Mouse (Mus musculus): ENCODE data around the gene Hk2. TPM values are rescaled to one million over a fixed set of nuclear protein-coding genes. Genes with fewer than 3 reads are reported as not detected.

Gene Hk2
- total and polyA plus RNA-seq, 2 experiments from 2014 or later = 2.2 to 3.9 TPM

DNA sequence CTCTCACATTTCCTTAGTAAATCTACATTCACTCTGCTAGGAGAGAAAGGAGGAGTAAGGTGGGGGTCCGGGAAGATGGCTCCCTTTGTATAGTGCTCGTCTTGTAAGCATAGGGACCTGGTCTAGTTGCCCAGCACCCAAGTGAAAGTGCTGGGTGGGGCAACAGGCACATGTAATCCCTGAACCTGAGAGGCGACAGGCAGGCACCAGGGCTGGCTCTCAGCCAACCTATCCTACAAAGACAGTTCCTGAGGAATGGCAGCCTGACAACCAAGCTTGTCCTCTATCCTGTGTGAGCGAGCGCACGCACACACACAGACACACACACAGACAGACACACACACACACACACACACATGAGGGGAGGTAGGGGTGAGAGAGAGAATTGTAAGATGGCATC lies 32.2 kb upstream of the Hk2 start:
- Histone ChIP-seq H3K9me3 (ENCODE audit: low read length) (no peaks in the 10 kb centered on the region), H3K4me1 (ENCODE audit: insufficient read depth, low read length) (no peaks in the 10 kb centered on the region), H3K36me3 (ENCODE audit: insufficient read depth, low read length) (no peaks in the 10 kb centered on the region), H3K4me2 (ENCODE audit: low read depth, low read length, poor library complexity, severe bottlenecking) (no peak overlapping the region), H3K9ac (replicated peaks; ENCODE audit: low read length, poor library complexity, severe bottlenecking) (no peak overlapping the region), H3K27ac (ENCODE audit: low read depth, low read length) (no peak overlapping the region), H3K27me3 (ENCODE audit: insufficient read depth, low read length) (no peaks in the 10 kb centered on the region), H3K4me3 (ENCODE audit: low read depth, low read length) (no peak overlapping the region)
- TF ChIP-seq CTCF (IDR thresholded peaks at IDR 0.05) = no peak
- no peak for DNase-seq (ENCODE audit: low spot score)
- ATAC-seq (ENCODE audit: low FRiP score) = no peak
- 72% methylated on average over 6 of the region's 6 CpGs for WGBS

DNA sequence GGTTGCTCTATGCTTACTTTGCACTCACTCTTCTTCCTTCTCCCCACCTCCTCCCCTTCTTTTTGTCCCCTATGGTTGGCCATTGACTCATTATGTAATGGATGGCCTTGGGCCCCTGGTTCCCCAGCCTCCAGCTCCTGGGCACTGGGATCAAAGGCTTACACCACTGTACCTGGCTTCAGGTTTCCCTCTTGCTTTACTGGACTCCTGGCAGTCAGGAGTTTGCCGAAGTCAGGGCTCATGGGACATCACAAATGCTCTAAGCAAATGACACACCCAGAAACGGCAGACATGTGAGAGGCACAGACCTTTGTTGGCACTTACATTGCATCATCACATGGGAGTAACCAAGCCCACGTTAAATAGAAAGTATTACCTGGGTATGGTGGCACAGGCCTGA lies 31.6 kb upstream of the Hk2 start:
- H3K9ac ChIP-seq (replicated peaks; ENCODE audit: low read length, poor library complexity, severe bottlenecking) = no peak overlapping the region
- 81% methylated on average over 3 of the region's 3 CpGs for WGBS
- no peak overlapping the region for H3K4me2 ChIP-seq (ENCODE audit: low read depth, low read length, poor library complexity, severe bottlenecking)
- H3K9me3 ChIP-seq (ENCODE audit: low read length) = no peaks in the 10 kb centered on the region
- H3K27ac ChIP-seq (ENCODE audit: low read depth, low read length) = no peak overlapping the region
- H3K4me3 ChIP-seq (ENCODE audit: low read depth, low read length) = no peak overlapping the region
- no peaks in the 10 kb centered on the region for H3K27me3 ChIP-seq (ENCODE audit: insufficient read depth, low read length)
- ATAC-seq (ENCODE audit: low FRiP score) (no peak), DNase-seq (ENCODE audit: low spot score) (no peak)
- no peaks in the 10 kb centered on the region for H3K36me3 ChIP-seq (ENCODE audit: insufficient read depth, low read length)
- no peak for TF ChIP-seq CTCF (IDR thresholded peaks at IDR 0.05)
- H3K4me1 ChIP-seq (ENCODE audit: insufficient read depth, low read length) = no peaks in the 10 kb centered on the region

GRCm38 (mm10) chr6:82804984-82805383 lies 30.7 kb upstream of the Hk2 start:
- no peak for TF ChIP-seq CTCF (IDR thresholded peaks at IDR 0.05)
- no peak for DNase-seq (ENCODE audit: low spot score)

DNA sequence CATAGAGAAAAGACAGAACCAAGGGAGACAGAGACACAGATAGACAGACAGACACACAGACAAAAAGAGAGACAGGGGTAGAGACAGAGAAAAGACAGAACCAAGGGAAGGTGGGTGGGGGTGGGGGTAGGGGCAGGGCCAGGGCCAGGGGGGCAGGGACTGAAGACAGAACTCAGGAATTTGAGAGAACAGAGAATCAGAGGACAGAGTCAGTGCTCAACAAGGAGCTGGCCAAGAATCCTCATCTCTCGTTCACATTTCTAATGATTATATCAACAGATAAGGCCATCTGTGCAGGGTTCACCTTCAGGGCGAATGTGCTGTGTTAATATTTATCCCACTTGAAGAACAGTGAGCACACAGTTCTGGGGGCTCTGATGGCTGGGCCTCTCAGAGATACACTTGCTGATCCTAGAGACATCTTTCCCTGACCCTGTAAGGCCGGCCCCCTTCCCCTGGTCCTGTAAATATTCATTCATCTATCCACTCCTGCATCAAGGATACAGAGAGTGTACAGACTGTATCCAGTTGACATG lies 24.0 kb upstream of the Hk2 start:
- Histone ChIP-seq H3K4me3 (ENCODE audit: low read depth, low read length) (no peak overlapping the region), H3K27me3 (ENCODE audit: insufficient read depth, low read length) (no peaks in the 10 kb centered on the region), H3K9me3 (ENCODE audit: low read length) (no peaks in the 10 kb centered on the region), H3K36me3 (ENCODE audit: insufficient read depth, low read length) (no peaks in the 10 kb centered on the region), H3K9ac (replicated peaks; ENCODE audit: low read length, poor library complexity, severe bottlenecking) (no peak overlapping the region), H3K4me1 (ENCODE audit: insufficient read depth, low read length) (no peaks in the 10 kb centered on the region), H3K27ac (ENCODE audit: low read depth, low read length) (no peak overlapping the region), H3K4me2 (ENCODE audit: low read depth, low read length, poor library complexity, severe bottlenecking) (no peak overlapping the region)
- 66% methylated on average over 3 of the region's 3 CpGs for WGBS
- TF ChIP-seq CTCF (IDR thresholded peaks at IDR 0.05) = no peak
- no peak for ATAC-seq (ENCODE audit: low FRiP score)
- DNase-seq (ENCODE audit: low spot score) = no peak

More at GRCm38 (mm10) chr6:82804984-82805383, 30.7 kb upstream of the Hk2 start:
- H3K4me1 ChIP-seq (ENCODE audit: insufficient read depth, low read length) = no peaks in the 10 kb centered on the region
- no peak overlapping the region for H3K27ac ChIP-seq (ENCODE audit: low read depth, low read length)
- H3K4me3 ChIP-seq (ENCODE audit: low read depth, low read length) = no peak overlapping the region
- WGBS = 82% methylated on average over 3 of the region's 3 CpGs
- H3K4me2 ChIP-seq (ENCODE audit: low read depth, low read length, poor library complexity, severe bottlenecking) = no peak overlapping the region
- H3K9me3 ChIP-seq (ENCODE audit: low read length) = no peaks in the 10 kb centered on the region
- no peak for ATAC-seq (ENCODE audit: low FRiP score)
- H3K27me3 ChIP-seq (ENCODE audit: insufficient read depth, low read length) = no peaks in the 10 kb centered on the region
- H3K36me3 ChIP-seq (ENCODE audit: insufficient read depth, low read length) = no peaks in the 10 kb centered on the region
- H3K9ac ChIP-seq (replicated peaks; ENCODE audit: low read length, poor library complexity, severe bottlenecking) = no peak overlapping the region

- Histone ChIP-seq H3K27me3 (ENCODE audit: insufficient read depth, low read length) (no peaks in the 10 kb centered on the region), H3K4me1 (ENCODE audit: insufficient read depth, low read length) (no peaks in the 10 kb centered on the region), H3K9ac (replicated peaks; ENCODE audit: low read length, poor library complexity, severe bottlenecking) (no peak overlapping the region), H3K36me3 (ENCODE audit: insufficient read depth, low read length) (no peaks in the 10 kb centered on the region), H3K4me3 (ENCODE audit: low read depth, low read length) (no peak overlapping the region), H3K9me3 (ENCODE audit: low read length) (no peaks in the 10 kb centered on the region), H3K27ac (ENCODE audit: low read depth, low read length) (no peak overlapping the region), H3K4me2 (ENCODE audit: low read depth, low read length, poor library complexity, severe bottlenecking) (no peak overlapping the region)
- TF ChIP-seq CTCF (IDR thresholded peaks at IDR 0.05) = no peak
- no peak for DNase-seq (ENCODE audit: low spot score)
- ATAC-seq (ENCODE audit: low FRiP score) = no peak
- 70% methylated on average over 5 of the region's 5 CpGs for WGBS
These were observed 23.1 kb upstream of the Hk2 start for GRCm38 (mm10) chr6:82797300-82797839.

DNA sequence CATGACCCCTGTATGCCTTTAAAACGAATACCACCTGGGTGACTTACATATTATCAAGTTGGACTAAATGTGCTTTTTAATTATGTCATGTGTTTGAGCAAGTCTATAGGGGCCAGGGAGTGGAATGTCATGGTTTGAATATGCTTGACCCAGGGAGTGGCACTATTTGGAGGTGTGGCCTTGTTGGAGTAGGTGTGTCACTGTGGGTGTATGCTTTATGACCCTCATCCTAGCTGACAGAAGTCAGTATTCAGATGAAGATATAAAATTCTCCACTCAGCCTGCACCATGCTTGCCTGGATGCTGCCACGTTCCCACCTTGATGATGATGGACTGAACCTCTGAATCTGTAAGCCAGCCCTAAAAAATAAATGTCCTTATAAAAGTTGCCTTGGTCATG lies 16.6 kb upstream of the Hk2 start:
- Histone ChIP-seq H3K9me3 (ENCODE audit: low read length) (no peaks in the 10 kb centered on the region), H3K9ac (replicated peaks; ENCODE audit: low read length, poor library complexity, severe bottlenecking) (no peak overlapping the region), H3K27me3 (ENCODE audit: insufficient read depth, low read length) (no peaks in the 10 kb centered on the region), H3K4me2 (ENCODE audit: low read depth, low read length, poor library complexity, severe bottlenecking) (no peak overlapping the region), H3K36me3 (ENCODE audit: insufficient read depth, low read length) (no peaks in the 10 kb centered on the region), H3K4me3 (ENCODE audit: low read depth, low read length) (no peak overlapping the region), H3K27ac (ENCODE audit: low read depth, low read length) (no peak overlapping the region), H3K4me1 (ENCODE audit: insufficient read depth, low read length) (no peaks in the 10 kb centered on the region)
- TF ChIP-seq CTCF (IDR thresholded peaks at IDR 0.05) = no peak
- DNase-seq (ENCODE audit: low spot score) = no peak
- WGBS = 96% methylated on average over 2 of the region's 2 CpGs
- no peak for ATAC-seq (ENCODE audit: low FRiP score)

Data from midbrain, postnatal 0 days (tissue).